Mouse (Mus musculus) left cerebral cortex, postnatal 36 days (tissue): ENCODE measurements around the gene Dppa1. TPM values are rescaled to one million over a fixed set of nuclear protein-coding genes. Genes with fewer than 3 reads are reported as not detected.
A peak's percentile ranks its signal among the peaks of the same experiment; 100 is the strongest.
"Not testable (repeated sequence)": the region's sequence is repeated elsewhere in the genome, so short reads cannot be mapped to it uniquely, and the experiment has no call there.

Experiments used
- DNase-seq, 2 experiments: peaks; one replicate each; pipeline ENCODE4 v3.0.0; 2021 to 2022; ENCODE audit warnings: low spot score in 2 of 2, mixed read lengths in 1 of 2
- intact Hi-C: fragments of 180-260 bp; cut with DNase I; formaldehyde crosslinking; loops from one replicate; pipeline ENCODE4 v1.15.1; 2025
- total RNA-seq, 2 experiments: library from RNA; stranded (reverse); gene quantifications; 2 replicates each; pipeline ENCODE4 v1.2.3; 2021

The Dppa1 gene
- not detected for total RNA-seq

DNA sequence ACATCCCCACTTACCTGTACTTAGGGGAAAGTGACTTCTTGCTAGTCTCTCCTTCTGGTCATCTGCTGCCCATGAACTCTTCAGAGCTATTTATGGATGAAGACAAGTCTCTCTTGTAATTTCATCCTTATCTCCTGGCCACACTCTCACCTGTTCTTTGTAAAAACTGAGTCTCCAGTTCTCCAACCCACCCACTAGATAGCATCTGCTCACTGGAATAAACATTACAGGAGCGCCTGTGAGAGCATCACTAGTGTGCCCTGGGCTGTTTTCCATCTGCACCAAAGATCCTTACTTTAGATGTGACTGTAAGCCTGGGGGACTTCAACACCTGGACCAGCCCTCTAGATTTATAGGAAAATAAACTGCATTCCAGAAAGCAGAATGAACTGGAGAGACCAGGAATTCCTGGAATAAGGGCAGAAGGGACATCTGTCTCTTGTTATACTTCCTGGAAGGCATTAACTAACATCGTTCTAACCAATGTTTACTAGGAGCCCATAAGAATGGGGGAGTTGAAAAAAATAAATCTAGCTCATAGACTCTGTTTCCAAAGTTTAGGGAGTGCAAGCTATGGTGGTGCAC lies at the start of gene Dppa1:
Gene Dppa1 (minus strand): TSS at position 51 of the 585 bp plus-strand sequence.
- intact Hi-C loops = no loop called here
- DNase-seq = no peak

GRCm38 (mm10) chr11:46667938-46668337 lies 38.9 kb upstream of the Dppa1 start:
- intact Hi-C loops = no loop called here
- no peak for DNase-seq

DNA sequence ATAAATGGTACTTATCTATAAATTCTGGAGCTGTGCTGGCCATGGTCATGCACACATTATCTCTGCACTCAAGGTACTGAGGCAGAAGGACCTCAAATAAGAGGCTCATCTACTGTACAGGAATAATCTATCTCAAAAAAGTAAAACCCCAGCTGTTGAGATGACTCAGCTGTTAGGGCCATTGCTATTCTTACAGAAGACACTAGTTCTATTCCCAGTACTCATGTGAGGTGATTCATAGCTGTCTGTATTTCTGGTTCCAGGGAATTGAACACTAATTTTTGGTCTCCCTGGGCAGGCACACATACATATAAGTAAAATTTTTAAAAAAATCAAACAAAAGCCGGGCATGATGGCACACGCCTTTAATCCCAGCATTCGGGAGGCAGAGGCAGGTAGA lies 38.0 kb upstream of the Dppa1 start:
- DNase-seq = no peak
- intact Hi-C loops = no loop called here

DNA sequence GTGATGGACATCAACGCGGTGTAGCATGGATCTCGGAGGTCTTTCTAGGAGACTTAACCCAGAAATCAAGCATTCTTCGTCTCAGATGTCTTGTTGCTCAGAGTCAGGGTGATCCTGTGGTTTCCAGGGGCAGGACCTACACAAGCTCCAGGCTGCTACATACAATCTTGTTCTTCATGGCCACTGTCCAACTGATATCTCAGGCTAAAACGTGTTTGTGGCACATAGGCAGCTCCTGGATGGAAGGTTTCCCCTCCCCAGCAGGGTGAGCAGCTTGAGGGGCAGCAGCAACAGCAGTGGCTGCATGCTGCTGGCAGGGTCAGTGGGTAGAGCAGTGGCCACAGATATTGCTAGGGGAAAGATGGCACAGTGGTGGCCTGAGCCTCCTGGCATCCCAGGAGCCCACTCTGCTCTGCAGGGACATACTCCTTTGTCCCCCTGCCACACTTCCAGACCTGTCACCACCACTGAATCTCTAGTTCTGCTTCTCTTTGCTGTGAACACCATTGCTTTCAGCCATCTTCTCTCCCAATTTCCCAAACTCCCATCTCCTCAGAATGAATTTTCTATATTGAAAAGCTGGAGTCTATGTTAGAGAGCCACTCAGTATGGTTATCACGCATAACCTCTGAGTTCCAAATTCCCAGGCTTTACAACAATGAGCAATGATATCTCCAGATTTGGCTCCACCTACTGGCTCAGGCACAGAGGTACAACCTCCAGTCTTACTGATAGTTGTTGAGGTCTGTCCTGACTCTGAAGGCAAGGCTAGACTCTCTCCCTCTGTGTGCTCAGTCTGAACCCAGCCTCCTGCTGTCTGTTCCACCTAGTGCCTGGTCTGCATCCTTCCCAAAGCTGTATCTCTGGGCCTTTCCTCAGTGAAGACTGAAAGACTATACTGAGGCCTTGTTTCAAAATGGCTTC lies 36.8 kb upstream of the Dppa1 start:
- intact Hi-C loops = no loop called here
- DNase-seq = peak in 1 of 2 experiments; percentile 15

- DNase-seq = no peak
- intact Hi-C loops = no loop called here
Measured at GRCm38 (mm10) chr11:46663215-46663614, 34.2 kb upstream of the Dppa1 start.

DNA sequence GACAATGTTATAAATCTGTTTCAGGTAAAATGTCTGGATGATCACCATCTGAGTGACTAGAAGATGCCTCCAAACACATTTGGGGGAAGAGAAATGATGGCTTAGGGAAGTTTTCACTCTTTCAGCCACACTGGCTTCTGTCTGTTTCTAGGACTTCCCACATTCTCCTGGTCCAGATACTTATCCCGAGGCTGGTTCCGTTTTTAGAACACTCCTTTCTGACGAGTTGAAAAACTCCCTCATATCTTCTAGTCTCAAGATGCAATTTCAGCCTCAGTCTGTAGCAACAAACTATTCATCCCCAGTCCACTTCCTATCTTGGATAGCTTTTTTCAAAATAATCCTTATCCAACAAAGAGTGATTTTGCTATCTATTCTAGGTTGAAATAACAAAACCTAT lies 23.4 kb upstream of the Dppa1 start:
- intact Hi-C loops = no loop called here

DNA sequence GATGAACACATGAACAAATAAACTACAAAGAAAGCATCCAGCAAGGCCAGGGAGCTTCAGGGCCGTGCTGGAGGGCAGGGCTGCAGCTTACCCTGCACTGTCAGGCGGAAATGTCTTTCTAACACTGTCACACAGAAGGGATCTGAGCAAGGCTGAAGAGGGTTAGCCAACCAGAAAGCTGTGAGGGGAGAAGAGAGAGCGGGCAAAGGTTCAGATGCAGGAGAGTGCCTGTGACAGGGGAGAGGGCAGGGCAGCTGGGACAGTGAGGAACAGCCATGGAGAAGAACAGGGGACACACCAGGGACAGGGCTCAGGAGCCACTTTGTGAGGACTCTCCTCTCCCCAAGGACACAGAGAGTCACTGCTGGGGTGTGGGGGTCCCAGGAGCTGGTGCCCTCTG lies 20.6 kb upstream of the Dppa1 start:
- not testable (repeated sequence) for DNase-seq
- intact Hi-C loops = loop anchor here (1.0 kb wide), 1 partner anchor 22 kb away; no protein-coding TSS in a partner anchor

More for the DNA sequence above, 23.4 kb upstream of the Dppa1 start:
- DNase-seq = no peak

GRCm38 (mm10) chr11:46644824-46645223 lies 15.8 kb upstream of the Dppa1 start:
- intact Hi-C loops = no loop called here
- no peak for DNase-seq

GRCm38 (mm10) chr11:46636568-46636967 lies 7.5 kb upstream of the Dppa1 start:
- intact Hi-C loops = no loop called here
- DNase-seq = no peak

DNA sequence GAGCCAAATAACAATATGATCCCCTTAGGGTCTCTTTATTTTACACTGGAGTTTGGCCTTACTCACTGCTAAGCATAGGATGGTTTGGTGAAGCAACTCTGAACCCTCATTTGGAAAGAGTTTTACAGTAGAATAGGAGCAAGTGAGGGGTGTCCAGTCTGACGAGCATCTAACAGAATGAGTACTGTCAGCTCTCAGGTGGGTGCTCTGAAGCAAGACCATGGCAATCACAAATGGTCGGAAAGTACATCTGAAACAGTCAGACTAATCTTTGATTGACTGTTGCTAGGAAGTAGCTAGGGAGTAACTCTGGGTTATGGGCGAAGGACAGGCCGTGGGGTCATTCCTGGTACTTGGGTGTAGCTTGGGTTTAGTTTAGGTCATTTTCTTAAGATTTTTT lies 6.5 kb upstream of the Dppa1 start:
- DNase-seq, intact Hi-C loops: not testable (repeated sequence)

GRCm38 (mm10) chr11:46631635-46632034 lies 2.6 kb upstream of the Dppa1 start:
- intact Hi-C loops = no loop called here

DNA sequence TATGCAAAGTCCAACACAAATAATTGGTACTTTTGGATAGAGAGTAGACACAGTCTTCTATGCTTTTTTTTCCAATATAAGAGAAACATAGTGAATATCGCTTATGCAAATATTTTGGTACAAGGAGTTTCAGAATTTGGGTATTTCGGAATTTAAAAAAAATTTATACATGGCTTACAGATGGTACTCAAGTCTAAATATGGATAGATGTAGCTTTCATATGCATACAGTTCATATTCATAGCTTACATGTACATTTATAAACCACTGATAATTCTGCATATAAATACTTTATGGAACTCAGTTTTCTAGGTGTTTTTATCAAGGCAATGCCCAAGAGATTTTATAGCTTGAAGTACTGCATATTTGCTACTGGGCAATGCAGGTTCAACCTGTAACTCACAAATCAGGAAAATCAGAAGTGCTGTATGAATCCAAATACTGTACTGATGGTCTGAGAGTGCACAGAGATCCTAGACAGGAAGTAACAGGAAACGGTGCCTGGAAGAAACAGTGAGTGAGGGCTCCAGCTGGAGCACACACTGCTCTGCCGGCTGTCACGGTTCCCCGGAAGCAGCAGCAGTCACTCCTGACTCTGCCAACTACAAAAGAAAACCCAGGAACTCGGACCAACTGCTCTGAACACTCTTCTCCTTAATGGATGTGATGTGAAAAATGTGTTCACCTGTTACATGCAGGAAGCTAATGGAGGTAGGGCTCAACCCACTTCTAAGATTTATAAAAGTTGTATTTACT lies 8.5 kb downstream of the Dppa1 start:
- intact Hi-C loops = no loop called here
- DNase-seq = no peak

More at GRCm38 (mm10) chr11:46631635-46632034, 2.6 kb upstream of the Dppa1 start:
- peak in 1 of 2 experiments; percentile 15 for DNase-seq

DNA sequence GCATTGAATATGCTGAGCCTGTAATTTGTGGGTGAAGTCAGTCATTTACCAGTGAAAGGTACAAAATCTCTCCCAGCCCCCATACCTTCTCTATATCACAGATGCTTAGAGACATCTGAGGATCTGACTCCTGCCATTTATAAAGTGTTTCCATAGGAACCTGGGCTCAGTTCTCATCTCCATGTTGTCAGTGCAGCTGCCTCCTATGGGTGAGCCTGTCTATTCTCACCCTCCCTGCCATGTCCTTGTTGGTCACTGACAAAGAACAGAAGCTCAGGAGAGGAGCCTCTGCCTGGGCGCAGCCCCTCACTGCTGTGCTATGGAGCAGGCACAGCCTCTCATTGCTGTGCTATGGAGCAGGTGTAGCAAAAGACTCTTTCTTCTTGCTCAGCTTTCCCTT lies 9.1 kb downstream of the Dppa1 start:
- no peak for DNase-seq
- intact Hi-C loops = no loop called here

DNA sequence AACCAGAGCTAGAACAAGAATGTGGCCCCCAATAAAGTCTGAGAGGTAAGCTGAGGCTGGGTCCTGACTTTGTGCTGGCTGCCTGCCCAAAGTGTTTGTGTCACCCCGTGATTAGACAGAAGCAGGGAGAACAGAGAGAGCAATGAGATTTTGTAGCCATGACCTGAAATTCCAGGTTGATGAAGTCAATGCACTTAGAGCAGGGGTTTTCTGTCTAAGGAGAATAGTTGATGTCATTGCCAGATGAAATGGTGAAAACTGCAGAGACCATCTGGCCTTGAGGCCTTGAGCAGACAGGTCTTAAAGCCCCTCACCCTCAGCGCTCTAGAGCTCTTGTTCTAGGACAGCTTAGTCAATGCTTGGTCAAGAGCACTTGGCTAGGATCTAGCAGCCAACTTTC lies 36.6 kb downstream of the Dppa1 start:
- DNase-seq = no peak
- intact Hi-C loops = no loop called here

DNA sequence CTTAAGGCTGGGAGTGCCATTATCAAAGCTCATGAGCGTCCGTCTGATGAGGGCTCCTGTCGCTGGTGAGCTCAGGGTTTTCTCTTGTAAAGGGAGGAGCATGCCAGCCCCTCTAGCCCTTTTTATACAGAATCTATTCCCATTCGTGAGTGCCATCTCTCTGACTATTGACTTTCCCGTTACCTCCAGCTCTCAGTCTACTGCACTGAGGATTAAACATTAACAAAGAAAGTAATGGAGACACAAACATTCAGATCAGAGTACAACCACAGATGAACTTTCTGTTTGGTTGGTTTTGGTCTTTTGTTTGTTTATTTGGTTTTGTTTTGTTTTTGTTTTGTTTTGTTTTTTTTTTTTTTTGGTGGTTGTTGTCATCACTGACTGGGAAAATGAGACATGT lies 46.3 kb downstream of the Dppa1 start:
- intact Hi-C loops = no loop called here

DNA sequence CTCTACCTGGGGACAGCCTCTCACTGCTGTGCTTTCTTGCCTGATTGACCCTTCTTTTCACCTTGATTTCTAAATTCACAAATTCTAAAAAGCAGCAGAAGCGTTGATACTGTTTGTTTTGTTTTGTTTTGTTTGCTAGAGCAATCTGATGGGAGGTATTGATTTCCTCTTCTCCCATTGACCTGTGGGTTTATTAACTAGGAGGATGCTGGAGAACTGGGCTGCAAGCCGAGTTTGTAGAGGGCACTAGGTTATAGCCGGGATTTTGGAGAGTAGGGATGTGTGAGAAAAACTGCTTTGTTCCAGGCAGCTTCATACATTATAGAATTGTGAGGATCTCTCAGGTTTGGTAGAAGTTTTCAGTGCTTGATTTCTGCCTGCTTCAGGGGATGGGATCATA lies 48.6 kb downstream of the Dppa1 start:
- intact Hi-C loops = no loop called here
- DNase-seq = no peak

More for the DNA sequence above, 46.3 kb downstream of the Dppa1 start:
- no peak for DNase-seq

- no peak for DNase-seq
- intact Hi-C loops = no loop called here
Measured at GRCm38 (mm10) chr11:46578771-46579281, 50.2 kb downstream of the Dppa1 start.

GRCm38 (mm10) chr11:46571327-46571726 lies 57.7 kb downstream of the Dppa1 start, which contains the start of gene BC053393:
Gene BC053393 (plus strand): TSS chr11:46571536.
- DNase-seq = peak in 1 of 2 experiments; percentile 5
- intact Hi-C loops = no loop called here

- intact Hi-C loops = no loop called here
- no peak for DNase-seq
Measured at GRCm38 (mm10) chr11:46569107-46569506, 60.0 kb downstream of the Dppa1 start.

DNA sequence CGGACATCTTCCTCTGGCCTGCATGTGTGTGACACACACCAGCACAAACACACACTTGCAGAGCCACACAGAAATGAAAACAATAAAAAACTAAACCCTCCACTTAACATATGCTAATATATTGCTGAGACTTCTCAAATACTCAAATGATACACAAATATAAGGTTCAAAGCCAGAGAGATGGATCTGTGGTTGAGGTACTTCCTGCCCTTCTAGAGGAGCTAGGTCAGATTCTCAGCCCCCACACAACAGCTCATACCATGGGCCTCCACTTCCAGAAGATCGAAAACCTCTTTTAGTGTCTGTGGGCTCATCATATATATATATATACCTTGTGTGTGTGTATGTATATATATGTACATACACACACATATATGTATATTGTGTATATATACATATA lies 63.1 kb downstream of the Dppa1 start:
- intact Hi-C loops = no loop called here
- no peak for DNase-seq
